Mouse (Mus musculus): ENCODE measurements around the gene Gm379.

The Gm379 gene

DNA sequence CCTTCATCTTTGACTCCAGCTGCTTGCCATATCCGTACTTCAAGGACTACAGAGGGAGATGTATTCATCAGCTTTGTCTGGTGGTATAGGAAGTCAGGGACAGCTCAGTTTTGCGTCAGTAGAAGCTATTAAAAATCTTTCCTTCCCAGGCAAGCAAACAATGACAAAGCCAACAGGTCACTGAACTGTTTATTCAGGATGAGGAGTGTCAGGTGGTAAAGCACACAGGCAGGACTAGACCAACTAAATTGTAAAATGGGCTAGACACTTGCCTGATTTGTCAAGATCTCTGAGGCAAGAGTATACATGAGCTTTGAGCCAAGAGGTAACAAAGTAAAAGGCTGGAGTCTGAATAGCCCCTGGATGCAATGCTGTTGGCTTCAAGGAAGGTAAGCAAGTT is at the start of gene Gm379:
TSS of gene Gm379 (minus strand) at position 7 of the 400 bp plus-strand sequence.
- DNase-seq (ENCODE audit: low spot score), result no peak

DNA sequence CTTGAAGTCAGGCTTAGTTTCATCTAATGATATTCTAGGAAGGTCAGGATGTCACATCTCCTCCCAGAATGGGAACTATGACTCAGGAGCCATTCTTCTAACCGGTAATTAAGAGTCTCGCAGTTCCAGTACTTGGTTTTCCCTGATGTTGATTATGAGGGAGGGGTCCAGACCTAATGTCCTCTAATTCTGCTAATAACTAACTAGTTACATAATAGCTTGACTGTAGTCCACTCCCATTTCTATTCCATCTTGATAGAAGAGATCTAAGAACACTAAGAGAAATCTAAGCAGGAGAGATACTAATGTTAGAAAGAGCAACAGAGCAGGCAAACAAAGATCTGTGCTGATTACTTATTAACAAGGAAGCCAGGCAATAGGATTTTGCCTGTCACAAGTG is 39.6 kb upstream of the Gm379 start:
- no peak for DNase-seq (ENCODE audit: low spot score)

GRCm38 (mm10) chrX:108668868-108669267 is 4.2 kb upstream of the Gm379 start:
- no peak for DNase-seq (ENCODE audit: low spot score)

DNA sequence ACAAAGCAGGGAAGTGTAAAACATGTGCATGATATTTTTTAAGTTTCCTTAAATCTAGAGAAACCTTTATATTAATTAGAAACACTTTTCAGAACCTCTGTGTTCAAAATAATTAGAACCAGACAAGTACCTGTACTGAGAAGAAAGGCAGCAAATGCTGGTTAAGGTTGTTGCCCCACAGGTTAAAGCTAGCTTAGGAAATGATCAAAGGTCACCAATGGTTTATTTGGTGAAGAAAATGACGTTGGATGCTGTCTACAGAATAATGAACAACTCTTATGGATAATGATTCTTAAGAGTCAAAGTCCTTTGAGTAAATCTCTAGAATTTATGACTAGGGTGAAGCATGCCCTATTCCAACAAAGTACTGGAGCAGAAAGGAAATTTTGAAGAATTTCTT is 42.7 kb downstream of the Gm379 start:
- DNase-seq (ENCODE audit: low spot score), result no peak

DNA sequence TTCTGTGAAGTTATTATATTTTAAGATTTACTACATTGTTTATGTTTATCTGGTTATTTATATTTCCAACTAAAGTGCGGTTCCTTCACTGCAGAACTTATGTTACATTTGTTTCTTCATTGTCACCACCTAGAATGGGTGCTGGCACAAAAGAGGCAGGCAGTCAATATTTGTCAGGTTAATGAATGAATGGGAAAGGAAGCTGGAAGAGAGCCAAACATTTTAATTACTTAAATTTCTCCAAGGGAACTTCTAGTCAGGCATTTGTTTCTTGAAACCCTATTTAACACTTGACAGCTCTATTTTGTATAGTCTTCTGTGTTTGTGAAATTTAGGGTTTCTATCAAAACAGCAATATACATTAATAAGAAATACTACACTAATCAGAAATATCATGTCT is 43.8 kb downstream of the Gm379 start:
- no peak for DNase-seq (ENCODE audit: low spot score)

Data from MN1 (cell line).